Mouse (Mus musculus): ENCODE measurements around the gene Baiap2. TPM values are rescaled to one million over a fixed set of nuclear protein-coding genes. Genes with fewer than 3 reads are reported as not detected.
A peak's percentile ranks its signal among the peaks of the same experiment; 100 is the strongest.

Baiap2 gene
- polyA plus RNA-seq, 1 experiment from 2014 or later = 10.1 TPM

DNA sequence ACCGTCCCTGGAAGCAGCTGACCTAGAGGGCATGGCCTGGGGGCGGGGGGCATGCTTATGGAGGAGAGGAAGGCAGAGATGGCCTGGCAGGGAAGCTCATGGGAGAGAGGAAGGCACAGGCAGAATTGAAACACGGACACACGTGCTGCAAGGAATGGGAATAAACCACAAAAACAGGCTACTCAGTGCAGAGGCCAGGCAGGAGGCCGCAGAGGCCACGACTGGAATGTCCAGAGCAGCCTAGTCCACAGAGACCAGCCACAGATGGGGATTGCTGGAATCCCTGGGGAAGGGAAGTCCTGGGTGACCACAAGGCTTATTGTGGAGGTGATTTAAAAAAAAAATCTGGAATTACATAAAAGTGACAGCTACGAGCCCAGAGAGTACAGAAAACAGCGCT is 106.5 kb downstream of the Baiap2 start:
- ATAC-seq (ENCODE audit: low read depth) = no peak
- Histone ChIP-seq H3K4me2 (ENCODE audit: low read depth, low read length) (no peak overlapping the region), H3K27me3 (ENCODE audit: control insufficient read depth, insufficient read depth, low read depth, low read length) (peaks cover 40% of the 10 kb centered on the region), H3K9me3 (replicated peaks; ENCODE audit: control insufficient read depth, low read length) (no peaks in the 10 kb centered on the region), H3K4me3 (ENCODE audit: low read depth, low read length) (no peak overlapping the region), H3K4me1 (ENCODE audit: control insufficient read depth, low read depth, low read length) (no peaks in the 10 kb centered on the region; the same call in 1 of the 2 replicates), H3K9ac (ENCODE audit: low read depth, low read length) (no peak overlapping the region), H3K36me3 (ENCODE audit: control insufficient read depth, insufficient read depth) (no peaks in the 10 kb centered on the region), H3K27ac (ENCODE audit: low read length) (no peak overlapping the region)
- WGBS (ENCODE audit: insufficient replicate concordance) = 69% methylated on average over 8 of the region's 8 CpGs

DNA sequence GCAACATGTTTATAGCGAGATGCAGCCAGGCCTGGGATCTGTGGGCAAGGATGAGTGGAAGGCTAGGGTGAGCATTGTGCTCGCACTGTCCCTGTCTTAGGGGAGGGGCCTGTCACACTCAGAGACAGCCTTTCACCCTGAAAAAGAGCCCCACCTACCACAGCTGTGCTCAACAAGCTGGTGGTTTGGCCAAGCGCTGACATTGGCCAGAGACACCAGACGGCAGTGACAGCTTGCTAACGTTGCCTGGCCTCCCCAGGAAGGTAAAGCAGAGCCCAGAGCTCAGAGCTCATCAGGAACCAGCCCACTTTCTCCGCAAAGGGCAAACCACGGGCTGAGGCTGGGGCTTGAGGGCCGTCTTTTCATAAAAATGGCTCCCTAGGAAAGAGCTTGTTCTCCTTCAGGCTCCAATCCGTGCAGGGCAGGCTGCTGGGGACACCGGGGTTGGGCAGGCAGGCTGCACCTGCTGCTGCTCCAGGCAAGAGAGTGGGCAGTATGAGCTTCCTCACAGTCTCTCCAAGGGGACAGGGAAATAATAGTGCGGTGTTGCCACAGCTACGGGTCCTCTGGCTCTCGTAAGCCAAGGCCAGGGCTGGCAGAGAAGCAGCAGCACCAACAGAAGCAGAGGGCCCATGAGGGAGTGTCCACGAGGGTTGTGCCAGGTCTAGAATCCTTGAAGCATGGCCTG is 108.7 kb downstream of the Baiap2 start:
- Histone ChIP-seq H3K27ac (ENCODE audit: low read length) (no peak overlapping the region), H3K4me1 (ENCODE audit: control insufficient read depth, low read depth, low read length) (no peaks in the 10 kb centered on the region; the same call in 1 of the 2 replicates), H3K36me3 (ENCODE audit: control insufficient read depth, insufficient read depth) (no peaks in the 10 kb centered on the region), H3K4me2 (ENCODE audit: low read depth, low read length) (no peak overlapping the region), H3K9me3 (replicated peaks; ENCODE audit: control insufficient read depth, low read length) (no peaks in the 10 kb centered on the region), H3K27me3 (ENCODE audit: control insufficient read depth, insufficient read depth, low read depth, low read length) (peaks cover 29% of the 10 kb centered on the region), H3K4me3 (ENCODE audit: low read depth, low read length) (no peak overlapping the region), H3K9ac (ENCODE audit: low read depth, low read length) (no peak overlapping the region)
- no peak for ATAC-seq (ENCODE audit: low read depth)
- WGBS (ENCODE audit: insufficient replicate concordance) = 40% methylated on average over 14 of the region's 14 CpGs

- Histone ChIP-seq H3K9me3 (replicated peaks; ENCODE audit: control insufficient read depth, low read length) (no peaks in the 10 kb centered on the region), H3K4me1 (ENCODE audit: control insufficient read depth, low read depth, low read length) (no peaks in the 10 kb centered on the region), H3K9ac (ENCODE audit: low read depth, low read length) (no peak overlapping the region), H3K36me3 (ENCODE audit: control insufficient read depth, insufficient read depth) (no peaks in the 10 kb centered on the region), H3K4me3 (ENCODE audit: low read depth, low read length) (no peak overlapping the region), H3K27ac (ENCODE audit: low read length) (no peak overlapping the region), H3K4me2 (ENCODE audit: low read depth, low read length) (no peak overlapping the region), H3K27me3 (ENCODE audit: control insufficient read depth, insufficient read depth, low read depth, low read length) (peaks cover 19% of the 10 kb centered on the region)
- no peak for ATAC-seq (ENCODE audit: low read depth)
- 58% methylated on average over 9 of the region's 9 CpGs for WGBS (ENCODE audit: insufficient replicate concordance)
These were observed 109.7 kb downstream of the Baiap2 start for GRCm38 (mm10) chr11:120052274-120052673.

DNA sequence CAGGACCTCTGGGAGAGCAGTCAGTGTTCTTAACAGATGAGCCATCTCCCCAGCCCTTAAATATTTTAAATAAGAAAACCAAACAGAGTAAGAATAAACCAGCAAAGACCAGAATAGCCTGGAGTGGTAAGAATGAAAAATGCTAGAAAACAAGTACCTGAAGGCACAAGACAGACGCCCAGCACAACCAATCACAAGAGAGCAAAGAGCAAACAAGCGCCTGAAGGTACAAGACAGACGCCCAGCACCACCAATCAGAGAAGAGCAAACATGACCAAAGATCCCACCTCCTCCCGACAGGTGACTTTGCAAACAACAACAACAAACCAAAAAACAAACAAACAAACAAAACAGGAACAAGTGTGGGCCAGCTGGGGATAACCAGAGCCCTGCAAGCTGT is 111.3 kb downstream of the Baiap2 start:
- H3K9ac ChIP-seq (ENCODE audit: low read depth, low read length) = no peak overlapping the region
- peaks cover 4% of the 10 kb centered on the region for H3K27me3 ChIP-seq (ENCODE audit: control insufficient read depth, insufficient read depth, low read depth, low read length)
- H3K27ac ChIP-seq (ENCODE audit: low read length) = no peak overlapping the region
- 49% methylated on average over 4 of the region's 4 CpGs for WGBS (ENCODE audit: insufficient replicate concordance)
- ATAC-seq (ENCODE audit: low read depth) = no peak
- no peaks in the 10 kb centered on the region for H3K9me3 ChIP-seq (replicated peaks; ENCODE audit: control insufficient read depth, low read length)
- no peak overlapping the region for H3K4me2 ChIP-seq (ENCODE audit: low read depth, low read length)
- H3K36me3 ChIP-seq (ENCODE audit: control insufficient read depth, insufficient read depth) = no peaks in the 10 kb centered on the region
- no peaks in the 10 kb centered on the region for H3K4me1 ChIP-seq (ENCODE audit: control insufficient read depth, low read depth, low read length)
- no peak overlapping the region for H3K4me3 ChIP-seq (ENCODE audit: low read depth, low read length)

- no peak for ATAC-seq (ENCODE audit: low read depth)
- WGBS (ENCODE audit: insufficient replicate concordance) = 67% methylated on average over 12 of the region's 12 CpGs
- no peak overlapping the region for H3K27ac ChIP-seq (ENCODE audit: low read length)
- H3K27me3 ChIP-seq (ENCODE audit: control insufficient read depth, insufficient read depth, low read depth, low read length) = no peaks in the 10 kb centered on the region
- no peaks in the 10 kb centered on the region for H3K36me3 ChIP-seq (ENCODE audit: control insufficient read depth, insufficient read depth)
- H3K4me2 ChIP-seq (ENCODE audit: low read depth, low read length) = no peak overlapping the region
- H3K4me1 ChIP-seq (ENCODE audit: control insufficient read depth, low read depth, low read length) = no peaks in the 10 kb centered on the region
- H3K4me3 ChIP-seq (ENCODE audit: low read depth, low read length) = no peak overlapping the region
- H3K9ac ChIP-seq (ENCODE audit: low read depth, low read length) = no peak overlapping the region
- no peaks in the 10 kb centered on the region for H3K9me3 ChIP-seq (replicated peaks; ENCODE audit: control insufficient read depth, low read length)
These were observed 113.6 kb downstream of the Baiap2 start for GRCm38 (mm10) chr11:120055953-120056732.

MicroRNAs encoded within 50 kb of the gene (microRNA counts, 519-probe panel; counts per million panel counts)
- microRNA mmu-miR-338-3p (2,490 counts per million, percentile 65 among the panel's probes with 10 or more counts), microRNA mmu-miR-338-5p (2,315 counts per million, percentile 50 among the panel's probes with 10 or more counts)

Small RNA genes lying within 50 kb of the gene (microRNA-seq; reads per million reads assigned to microRNA genes)
- gene Mir3065 (not detected), gene Mir338 (not detected)

Other genes with a start within 250 kb of the Baiap2 start
- 23.5 and 25.4 TPM in 2 replicates for gene Chmp6, start 29.3 kb upstream of the Baiap2 start, polyA plus RNA-seq (2015; fragmentation: Nextera tagmentation; extraction: Ambion mirVana)
- gene Aatk, start 104.4 kb downstream of the Baiap2 start, polyA plus RNA-seq (2015; fragmentation: Nextera tagmentation; extraction: Ambion mirVana) = 0.48 and 0.67 TPM in 2 replicates
- gene Cep131, start 144.1 kb downstream of the Baiap2 start, polyA plus RNA-seq (2015; fragmentation: Nextera tagmentation; extraction: Ambion mirVana) = 3.3 and 3.4 TPM in 2 replicates
- 6.3 and 7.2 TPM in 2 replicates for gene Tepsin, start 156.0 kb downstream of the Baiap2 start, polyA plus RNA-seq (2015; fragmentation: Nextera tagmentation; extraction: Ambion mirVana)
- 36.3 and 45.3 TPM in 2 replicates for gene Ndufaf8, start 156.2 kb downstream of the Baiap2 start, polyA plus RNA-seq (2015; fragmentation: Nextera tagmentation; extraction: Ambion mirVana)
- 36.6 and 42.0 TPM in 2 replicates for gene Slc38a10, start 208.6 kb downstream of the Baiap2 start, polyA plus RNA-seq (2015; fragmentation: Nextera tagmentation; extraction: Ambion mirVana)

Measured in liver, embryonic 16.5 days (tissue).